Mouse (Mus musculus): ENCODE data around the gene 2510009E07Rik.

The 2510009E07Rik gene

DNA sequence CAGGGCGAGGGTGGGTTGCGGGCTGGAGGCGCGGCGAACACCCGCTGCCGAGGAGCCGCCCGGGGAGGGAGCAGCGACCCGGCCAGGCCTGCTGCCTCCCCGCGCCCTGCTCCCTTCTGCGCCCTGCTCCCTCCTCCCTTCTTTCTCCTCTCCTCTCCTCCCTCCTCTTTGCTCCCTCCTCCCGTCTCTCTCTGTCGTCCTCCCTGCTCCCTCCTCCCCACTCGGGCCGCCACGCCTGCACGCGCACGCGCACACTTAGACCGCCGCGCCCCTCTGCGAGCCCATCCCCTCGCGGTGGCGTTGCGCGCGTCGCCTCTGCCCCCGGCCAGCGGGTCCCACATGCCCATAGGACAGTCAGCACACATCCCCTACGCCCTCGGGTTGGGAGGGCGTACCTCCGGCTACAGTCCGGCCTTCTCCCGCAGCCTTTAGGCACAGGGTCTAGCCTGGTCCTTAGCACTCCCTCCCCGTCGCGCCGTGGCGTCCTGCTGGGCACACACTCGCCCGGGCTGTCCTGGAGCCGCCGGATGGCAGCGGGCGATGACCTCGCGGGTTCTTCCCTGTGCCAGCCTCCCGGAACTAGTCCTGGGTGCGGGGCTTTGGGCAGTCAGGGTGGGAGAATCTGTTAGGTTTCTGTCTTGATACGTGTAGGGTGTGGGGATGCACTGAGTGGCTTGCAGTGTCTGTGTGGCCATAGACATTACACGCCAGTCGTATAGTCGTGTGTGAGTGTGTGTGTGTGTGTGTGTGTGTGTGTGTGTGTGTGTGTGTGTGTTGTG, at the start of gene 2510009E07Rik:
Gene 2510009E07Rik (minus strand): TSS at position 203 of the 779 bp plus-strand sequence.
- peak; percentile 83 for DNase-seq (ENCODE audit: low spot score)

DNA sequence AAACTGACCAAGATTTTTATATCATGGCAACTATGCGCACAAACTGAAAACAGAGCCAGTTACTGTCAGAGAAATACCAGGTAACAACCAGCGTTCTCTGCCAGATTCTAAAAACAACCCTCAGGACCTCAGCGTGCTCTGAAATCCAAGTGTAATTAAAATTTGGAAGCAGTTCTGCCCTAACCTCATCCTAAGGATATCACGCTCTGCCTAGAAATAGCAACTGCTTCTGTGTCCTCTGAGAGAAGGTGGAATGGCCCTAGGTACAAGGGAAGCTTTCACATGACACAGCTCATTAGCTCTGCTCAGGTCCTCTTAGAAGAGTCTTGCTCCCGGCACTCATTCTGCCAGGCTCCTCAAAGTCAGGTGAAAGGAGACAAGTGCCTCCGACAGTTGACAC, 48.9 kb upstream of the 2510009E07Rik start:
- no peak for DNase-seq (ENCODE audit: low spot score)

DNA sequence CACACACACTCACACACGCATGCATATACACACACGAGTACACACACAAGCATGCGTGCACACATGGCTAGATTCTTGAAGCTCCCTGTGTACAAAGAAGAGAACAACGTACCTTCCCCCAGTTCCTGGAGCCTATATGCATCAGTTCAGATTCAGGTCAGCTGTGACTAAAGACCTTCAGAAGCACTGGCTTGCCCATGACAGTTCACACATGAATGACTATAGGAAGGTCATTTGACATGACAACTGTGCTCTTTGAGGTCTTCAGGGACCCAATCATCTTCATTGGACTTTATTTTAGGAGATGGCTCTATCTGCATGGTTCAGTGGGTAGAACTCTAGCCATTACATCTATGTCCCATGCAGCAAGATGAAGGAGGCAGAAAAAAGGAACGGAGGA, 48.4 kb upstream of the 2510009E07Rik start:
- no peak for DNase-seq (ENCODE audit: low spot score)

DNA sequence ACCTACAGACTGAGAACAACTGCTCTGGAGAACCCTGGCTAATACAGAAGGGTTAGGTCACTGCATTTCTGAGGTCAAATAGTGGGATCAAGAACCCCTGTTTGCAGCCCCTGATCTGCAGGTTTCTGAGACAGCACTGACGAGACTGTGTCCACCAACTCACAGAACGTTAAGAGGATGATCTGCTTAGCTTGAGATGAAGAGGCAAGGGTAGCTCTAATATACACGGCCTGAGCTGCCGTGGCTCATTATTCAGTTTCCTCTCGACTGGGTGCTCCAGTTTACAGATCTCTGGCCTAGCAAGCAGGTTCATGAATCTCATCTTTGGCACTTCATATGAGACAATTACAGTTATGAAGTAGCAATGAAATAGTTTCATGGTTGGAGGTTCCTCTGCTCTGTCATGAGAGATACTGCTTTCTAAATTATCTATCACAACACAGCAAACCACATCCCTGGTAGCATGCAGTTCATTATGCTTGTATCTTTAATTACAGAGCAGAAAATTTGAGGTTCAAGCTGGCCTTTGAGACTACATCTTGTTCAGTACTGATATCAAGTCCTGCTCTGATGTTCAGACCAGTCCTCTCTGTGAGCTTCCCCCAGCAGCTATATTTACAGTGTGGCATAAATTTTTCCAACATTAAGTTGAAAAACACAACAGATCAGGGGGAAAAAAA, 47.9 kb upstream of the 2510009E07Rik start:
- no peak for DNase-seq (ENCODE audit: low spot score)

DNA sequence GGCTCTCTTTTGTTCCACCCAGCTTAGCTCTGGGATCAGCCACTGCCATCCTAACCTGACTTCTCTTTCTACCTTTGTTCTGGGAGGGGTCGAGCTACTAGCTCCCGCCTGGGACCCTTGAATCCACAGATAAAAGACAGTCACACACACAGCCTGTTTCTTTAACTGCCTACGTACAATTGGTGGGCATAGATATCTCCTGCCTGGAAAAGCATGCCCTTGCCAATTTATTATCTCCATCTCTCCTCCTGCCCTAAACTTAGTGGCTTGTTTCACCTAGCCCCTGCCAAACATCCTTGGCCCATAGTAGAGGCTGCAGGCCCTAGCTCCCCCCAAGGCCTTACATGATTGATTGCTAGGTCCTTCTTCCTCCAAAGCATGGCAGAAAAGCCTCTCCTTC, 47.1 kb upstream of the 2510009E07Rik start:
- no peak for DNase-seq (ENCODE audit: low spot score)

DNA sequence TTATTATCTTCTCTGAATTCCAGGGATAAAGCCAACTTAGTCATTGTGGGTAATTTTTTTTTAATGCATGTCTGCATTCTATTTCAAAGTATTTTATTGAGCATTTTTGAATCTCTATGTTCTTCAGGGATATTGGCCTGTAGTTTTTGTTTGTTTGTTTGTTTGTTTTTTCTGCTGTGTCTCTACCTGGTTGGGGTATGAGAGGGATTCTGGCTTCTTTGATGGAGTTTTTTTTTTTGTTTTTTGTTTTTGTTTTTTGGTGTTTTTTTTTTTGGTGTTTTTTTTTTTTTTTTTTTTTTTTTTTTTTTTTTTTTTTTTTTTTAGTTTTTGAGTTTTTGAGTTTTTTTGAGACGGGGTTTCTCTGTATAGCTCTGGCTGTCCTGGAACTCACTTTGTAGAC, 41.2 kb upstream of the 2510009E07Rik start:
- DNase-seq (ENCODE audit: low spot score), result no peak

DNA sequence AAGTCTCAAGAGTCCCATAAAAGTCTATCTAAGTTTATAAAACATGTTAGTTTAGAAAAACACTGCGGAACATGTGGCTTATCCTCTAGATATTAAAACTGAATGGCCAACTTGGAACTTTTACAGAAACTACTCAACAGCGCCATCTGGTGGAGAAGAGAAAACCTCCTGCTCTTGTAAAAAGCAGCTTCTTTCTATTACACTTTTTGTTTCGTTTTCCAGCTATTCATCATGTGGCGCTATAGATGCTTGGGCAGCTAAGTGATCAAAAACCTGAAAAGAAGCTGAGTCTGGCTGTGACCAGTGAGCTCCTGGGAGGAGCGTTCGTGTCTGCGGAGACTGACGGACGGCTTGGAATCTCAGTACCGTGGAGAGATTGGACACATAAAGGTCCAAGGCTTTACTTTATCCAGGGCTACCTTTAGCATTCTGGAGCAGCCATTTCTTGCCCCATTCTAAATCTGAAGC, 33.5 kb upstream of the 2510009E07Rik start:
- DNase-seq (ENCODE audit: low spot score), result peak; percentile 57

DNA sequence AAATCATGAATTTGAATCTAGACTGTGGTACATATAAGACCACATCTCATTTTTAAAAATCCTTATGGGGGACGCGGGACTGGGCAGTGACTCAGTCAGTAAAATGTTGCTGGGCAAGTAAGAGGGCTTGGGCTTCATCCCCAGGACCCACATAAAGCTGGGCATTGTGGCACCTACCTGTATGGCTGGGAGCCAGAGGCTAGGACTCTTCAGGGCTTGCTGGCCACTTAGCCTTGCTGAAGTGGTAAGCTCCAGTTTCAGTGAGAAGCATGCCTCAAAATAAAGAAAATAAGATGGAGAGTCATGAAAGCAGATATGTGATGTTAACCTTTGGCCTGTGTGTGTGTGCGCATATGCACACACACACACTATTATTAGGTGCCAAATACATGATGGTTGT, 33.0 kb upstream of the 2510009E07Rik start:
- DNase-seq (ENCODE audit: low spot score), result no peak

DNA sequence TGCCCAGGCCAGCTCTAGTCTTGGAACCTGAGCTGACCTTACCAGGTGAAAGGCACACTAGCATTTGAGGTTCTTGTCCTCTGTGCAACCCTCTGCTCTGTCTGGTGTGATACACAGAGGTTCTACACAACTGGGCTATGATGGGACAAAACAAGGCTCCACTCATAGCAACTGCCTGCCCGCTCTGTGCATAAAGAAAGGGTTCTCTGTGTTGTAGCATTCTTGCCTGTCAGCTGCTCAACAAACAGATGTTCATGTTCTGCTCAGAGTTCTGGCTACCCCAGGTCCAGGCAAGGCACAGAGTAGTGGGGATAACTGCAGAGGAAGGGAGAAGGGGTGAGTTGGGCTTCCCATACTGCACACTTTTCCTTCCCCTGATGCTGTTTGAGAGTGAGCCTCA, 29.8 kb upstream of the 2510009E07Rik start:
- no peak for DNase-seq (ENCODE audit: low spot score)

DNA sequence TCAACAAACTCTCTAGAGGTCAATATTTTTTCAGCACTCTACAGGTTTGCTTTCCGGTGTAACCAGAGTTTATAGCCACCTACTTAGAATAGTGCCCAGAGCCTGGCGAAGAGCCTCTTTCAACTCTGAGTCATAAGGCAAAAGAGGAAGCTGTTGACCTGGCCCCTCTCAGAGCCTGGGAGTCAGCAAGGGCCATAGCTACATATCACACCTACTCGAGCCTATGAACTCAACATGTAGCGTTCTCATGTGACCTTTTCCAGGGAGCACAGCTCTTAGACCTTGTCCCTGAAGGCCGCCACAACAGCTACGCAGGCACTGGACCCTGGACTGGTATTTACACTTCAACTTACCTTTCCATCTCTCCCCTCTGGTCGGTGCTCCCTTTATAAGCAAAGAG, 25.3 kb upstream of the 2510009E07Rik start:
- no peak for DNase-seq (ENCODE audit: low spot score)

DNA sequence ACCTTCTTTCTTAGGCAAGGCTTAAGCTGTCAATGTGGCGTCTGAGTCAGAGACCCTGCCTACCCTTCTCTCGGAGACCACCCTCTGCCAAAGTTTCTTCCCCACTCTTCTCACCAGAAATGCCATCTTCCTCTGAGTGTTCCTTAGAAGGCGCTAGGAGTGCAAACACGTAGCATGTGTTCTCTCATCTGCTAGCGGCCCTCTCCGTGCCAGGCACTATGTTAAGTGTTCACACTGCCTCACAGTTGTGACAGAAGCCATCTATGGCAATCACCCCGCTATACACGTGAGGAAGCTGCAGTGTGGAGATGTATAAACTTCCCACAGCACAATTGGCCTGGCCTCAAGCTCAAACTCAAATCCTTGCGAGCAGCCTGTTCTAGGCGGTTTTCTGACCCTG, 20.1 kb upstream of the 2510009E07Rik start:
- no peak for DNase-seq (ENCODE audit: low spot score)

DNA sequence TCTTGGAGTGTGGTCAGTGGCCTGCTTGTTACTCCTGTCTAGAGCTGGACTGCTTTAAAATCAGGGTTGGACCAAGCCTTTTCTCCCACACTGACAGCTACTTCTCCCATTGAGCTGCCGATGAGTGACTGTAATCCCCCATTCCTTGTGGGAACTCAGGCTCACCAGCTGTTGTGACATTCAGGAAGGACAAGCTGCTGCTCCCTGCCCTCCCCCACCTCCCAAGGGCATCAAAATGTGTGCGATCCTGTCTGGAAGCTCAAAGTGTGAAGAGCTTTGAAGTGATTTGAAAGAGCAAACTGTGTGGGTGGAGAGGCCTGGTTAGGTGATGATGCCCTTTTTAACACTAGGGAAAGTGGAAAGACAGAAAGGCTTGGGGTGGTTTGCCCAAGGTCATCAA, 15.9 kb upstream of the 2510009E07Rik start:
- DNase-seq (ENCODE audit: low spot score), result no peak

DNA sequence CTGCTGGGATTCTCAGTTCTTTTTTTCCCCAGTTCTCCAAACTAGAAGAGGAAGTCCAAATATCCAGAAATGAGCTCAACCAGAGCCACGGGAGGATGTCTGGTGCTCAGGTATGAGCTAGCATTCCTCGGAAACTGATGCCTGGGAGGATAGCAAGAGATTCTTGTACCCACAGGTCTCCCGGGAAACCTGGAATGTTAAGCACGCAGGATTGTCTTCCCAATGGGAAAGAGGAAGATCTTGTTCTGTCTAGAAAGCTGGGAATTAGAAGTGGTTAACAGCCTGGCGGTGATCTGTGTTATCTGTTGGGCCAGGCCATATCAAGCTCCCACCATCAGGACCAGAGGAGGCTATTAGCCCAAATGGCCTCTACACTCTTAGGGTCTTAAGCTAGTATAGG, 10.2 kb upstream of the 2510009E07Rik start:
- DNase-seq (ENCODE audit: low spot score), result peak; percentile 24

DNA sequence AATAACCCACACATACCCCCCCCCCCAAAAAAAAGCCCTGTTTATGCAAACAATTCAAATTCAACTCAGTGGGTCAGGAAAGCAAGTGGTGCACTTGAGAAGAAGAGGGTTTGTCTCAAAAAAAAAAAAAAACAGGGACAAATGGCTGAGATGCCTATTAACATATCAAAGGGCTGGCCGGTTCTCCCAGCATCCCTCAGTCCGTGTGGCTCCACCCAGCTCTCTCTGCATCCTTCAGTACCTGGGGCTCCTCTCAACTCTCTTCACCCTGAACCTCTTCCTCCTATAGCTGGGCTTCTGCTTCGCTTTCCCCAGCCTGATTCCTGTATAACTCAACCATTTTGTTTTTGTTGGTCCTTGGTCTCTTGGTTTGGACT, 7.8 kb upstream of the 2510009E07Rik start:
- no peak for DNase-seq (ENCODE audit: low spot score)

DNA sequence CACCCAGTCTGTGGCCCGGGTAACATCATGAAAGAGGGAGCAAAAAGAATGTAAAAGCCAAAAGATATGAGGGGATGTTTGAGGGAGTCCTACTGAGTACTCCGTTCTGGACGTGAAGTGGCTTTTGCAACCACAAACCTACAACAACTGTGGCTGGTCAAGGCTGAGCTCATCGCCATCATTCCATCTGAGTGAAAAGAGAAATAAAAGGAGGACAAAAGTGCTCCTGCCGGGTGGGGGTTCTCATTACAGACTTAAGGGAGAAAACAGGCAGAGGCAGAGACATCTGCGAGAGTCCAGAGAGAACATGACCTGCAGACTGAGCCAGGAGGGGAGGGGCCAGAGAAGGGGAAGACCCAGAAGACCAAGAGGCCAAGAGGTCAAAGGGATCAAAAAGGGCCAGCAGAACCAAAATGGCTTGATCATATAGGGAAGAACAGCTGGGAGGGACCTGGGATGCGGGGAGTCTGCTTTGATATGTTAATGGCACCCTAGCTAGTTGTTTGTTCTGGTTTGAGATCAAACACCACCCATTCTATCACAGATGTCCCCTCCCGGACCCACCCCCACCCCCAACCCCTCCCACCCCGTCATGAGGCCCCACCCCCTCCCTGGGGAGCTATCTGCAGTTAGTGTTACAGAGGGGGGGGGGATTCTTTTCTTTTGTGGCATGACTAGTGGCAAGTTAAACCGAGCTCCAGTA, 7.3 kb upstream of the 2510009E07Rik start:
- peak; percentile 7 for DNase-seq (ENCODE audit: low spot score)

DNA sequence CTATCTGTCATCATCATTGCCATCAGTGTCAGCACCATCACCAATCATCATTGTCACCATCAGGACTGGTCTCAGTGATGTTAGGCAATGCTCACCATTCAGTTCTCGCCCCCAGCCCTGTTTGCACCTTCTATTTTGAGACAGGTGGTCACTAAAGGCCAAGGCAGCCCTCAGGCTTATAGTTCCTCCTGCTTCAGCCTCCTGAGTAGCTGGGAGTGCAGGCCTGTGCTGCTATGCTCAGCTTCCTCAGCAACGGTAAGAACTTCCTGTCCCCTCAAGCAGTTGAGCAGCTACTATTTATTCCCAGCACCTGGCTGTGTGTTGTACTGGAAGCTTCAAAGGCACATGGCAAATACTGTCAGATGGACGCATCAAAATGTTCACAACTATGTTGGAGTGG, 3.7 kb upstream of the 2510009E07Rik start:
- DNase-seq (ENCODE audit: low spot score), result no peak

DNA sequence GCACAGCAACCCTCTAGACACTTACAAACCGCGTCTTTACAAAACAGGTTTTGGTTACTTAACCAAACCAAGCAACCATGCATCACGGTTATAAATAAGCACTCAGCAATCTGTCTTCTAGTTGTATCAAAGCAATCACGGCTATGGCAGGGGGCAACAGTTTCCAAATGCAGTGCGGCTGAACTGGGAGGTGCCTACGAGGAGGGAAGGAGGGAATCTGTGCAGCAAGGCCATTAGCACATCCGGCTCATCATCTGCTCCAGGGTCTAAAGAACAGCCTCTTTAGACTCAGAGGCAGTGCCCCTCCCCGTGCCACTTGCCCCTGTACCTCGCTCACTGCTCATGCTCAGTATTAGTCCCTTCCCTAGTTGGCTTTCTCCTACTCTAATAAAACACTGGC, 2.5 kb upstream of the 2510009E07Rik start:
- DNase-seq (ENCODE audit: low spot score), result no peak

DNA sequence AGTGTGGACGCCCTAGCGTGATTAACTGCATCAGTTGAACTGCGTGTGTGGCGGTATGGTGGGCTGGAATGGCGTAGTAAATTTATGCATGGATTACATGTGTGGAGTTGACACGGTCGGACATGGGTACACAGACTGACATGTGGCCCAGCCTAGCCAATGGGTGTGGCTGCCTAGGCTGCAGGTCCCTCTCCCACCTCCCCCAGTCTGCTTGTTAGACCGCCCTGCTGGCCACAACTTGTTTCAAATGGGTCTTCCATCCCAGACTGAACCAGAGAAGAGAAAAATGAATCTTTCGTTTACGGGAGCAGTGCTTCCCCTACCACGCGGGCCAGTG, 745 bp upstream of the 2510009E07Rik start:
- peak; percentile 31 for DNase-seq (ENCODE audit: low spot score)

DNA sequence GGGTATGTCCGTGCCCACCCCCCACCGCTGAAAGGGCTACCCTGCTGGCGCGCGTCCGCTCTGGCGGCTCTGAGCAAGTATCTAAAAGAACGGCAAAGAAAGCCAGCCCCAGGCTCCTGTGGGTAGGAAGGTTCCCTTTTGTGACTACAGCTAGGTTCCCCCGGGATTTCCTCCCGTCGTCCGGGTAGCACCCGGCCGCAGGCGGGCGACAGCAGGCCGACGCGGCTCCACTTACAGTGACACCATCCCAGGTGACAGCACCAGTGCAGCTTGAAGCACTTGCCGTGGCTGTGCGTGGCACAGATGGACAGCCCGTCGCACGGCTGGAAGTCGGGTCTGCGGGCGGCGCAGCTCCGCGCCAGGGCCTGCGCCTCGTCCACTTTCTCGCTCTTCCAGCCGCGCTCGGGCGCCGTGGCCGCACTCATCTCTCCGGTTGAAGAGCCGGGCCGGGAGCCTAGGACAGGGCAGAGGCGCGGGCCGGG, 443 bp downstream of the 2510009E07Rik start:
- DNase-seq (ENCODE audit: low spot score), result peak; percentile 55

DNA sequence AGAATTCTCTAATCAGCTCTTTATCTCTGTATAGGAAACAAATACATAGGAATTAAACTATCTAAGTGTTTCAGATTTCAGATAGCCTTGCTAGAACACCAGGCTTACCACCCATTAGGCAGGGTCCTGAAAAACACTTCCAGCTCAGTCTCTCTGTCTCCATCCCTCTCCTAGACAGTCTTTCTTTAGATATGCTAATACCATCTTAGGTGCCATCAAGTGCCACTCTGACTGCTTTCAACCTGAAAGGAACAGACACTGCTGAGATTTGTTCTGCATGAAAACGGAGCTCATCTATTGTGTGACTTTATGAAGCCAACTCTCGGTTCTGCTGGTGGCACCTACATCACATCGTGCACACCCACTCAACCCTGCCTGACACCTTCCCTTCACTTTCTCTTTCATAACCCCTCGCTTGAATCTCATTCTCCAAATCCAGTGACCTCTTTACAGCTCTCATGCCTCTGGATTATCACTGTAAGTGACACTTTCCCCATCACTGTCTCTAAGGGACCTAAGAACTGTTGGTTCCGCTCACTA, 4.2 kb downstream of the 2510009E07Rik start:
- DNase-seq (ENCODE audit: low spot score), result no peak

DNA sequence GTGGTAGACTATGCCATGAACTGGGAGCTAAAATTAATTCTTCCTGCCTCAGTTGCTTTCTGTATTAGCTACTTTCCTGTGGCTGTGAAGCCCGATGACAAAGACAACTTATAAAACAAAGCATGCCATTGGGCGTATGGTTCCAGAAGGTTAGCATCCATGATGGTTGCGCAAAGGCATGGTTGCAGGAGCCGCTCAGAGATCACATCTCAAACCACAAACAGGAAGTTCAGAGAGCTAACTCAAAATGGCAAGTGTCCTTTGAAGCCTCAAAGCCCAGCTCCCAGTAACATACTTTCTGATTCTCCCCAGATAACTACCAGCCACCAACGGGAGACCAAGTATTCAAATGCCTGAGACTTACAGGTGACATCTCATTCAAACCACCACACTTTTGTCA, 5.3 kb downstream of the 2510009E07Rik start:
- DNase-seq (ENCODE audit: low spot score), result no peak

DNA sequence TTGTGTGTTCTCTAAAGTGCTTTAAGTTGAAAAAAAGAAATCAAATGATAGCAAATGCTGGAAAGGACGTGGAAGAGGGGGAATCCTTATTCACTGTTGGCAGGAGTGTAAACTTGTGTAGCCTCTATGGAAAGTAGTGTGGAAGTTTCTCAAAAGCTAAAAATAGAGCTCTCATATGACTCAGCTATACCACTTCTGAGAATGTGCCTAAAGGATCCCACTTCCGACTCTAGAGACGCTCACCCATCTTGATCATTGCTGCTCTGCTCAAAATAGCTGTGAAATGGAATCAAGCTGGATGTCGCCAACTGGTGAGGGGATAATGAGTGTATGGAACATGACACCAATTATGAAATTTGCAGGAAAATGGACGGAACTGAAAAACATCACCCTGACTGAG, 7.1 kb downstream of the 2510009E07Rik start:
- no peak for DNase-seq (ENCODE audit: low spot score)

DNA sequence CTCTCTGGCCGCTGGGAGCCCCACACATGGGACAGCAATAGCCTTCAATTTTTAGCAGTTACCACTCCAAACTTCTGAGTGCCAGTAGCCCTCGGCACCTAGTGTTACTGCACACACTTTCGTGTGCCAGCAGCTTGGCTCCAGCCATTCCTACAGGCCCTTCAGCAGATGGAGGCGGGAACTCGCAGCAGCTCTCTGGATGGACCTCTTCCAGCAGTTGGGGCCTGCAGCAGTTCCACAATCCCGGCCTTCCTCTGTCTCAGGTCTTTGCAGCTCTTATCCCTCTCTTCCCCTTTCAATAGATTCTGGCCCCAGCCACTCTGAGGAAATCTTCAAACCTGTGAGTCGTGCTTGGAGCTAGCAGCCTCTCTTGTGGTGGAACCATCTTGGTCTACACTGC, 17.7 kb downstream of the 2510009E07Rik start:
- DNase-seq (ENCODE audit: low spot score), result no peak
